Mouse (Mus musculus): Measurements from ENCODE around the gene Fbxo11.

DNA sequence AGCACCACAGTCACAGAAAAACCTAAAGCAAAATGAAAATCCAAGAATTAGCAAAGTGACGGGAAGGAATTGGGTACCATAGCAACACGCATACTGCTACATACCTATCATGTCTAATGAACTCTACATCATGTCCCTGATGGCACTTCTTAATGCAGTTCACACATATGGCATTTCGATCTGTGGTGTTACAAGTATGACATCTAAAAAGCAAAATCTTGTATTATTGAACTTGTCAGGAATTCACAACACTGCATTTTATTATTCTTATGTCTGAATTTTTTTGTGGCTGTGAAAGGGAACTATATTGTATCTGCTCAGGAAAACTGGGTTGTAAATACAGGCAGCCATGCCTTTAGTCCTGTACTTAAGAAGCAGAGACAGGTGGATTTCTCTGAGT is 72.9 kb downstream of the Fbxo11 start:
- TF ChIP-seq CTCF (IDR thresholded peaks at IDR 0.05; ENCODE audit: borderline replicate concordance, control insufficient read depth, extremely low read depth, insufficient read depth, low read length, poor library complexity) (no peak), POLR2A (IDR thresholded peaks at IDR 0.05; ENCODE audit: control insufficient read depth, extremely low read depth, insufficient read depth, low read length, poor library complexity) (no peak)
